Mouse (Mus musculus) brain, embryonic 14.5 days (tissue): ENCODE results near the gene Nxpe5.

Source experiments
- CTCF ChIP-seq: fragments of 200-500 bp; IDR thresholded peaks from 2 replicates; pipeline ENCODE4 v1.5.1; 2012; ENCODE audit warnings: inconsistent platforms, mild to moderate bottlenecking, moderate library complexity, borderline replicate concordance; ENCODE audit not compliant: insufficient read depth, insufficient read length; ENCODE audit errors: extremely low read depth
- POLR2A ChIP-seq: fragments of 200-500 bp; IDR thresholded peaks from 2 replicates; pipeline ENCODE4 v1.6.1; 2012; ENCODE audit warnings: mild to moderate bottlenecking, inconsistent platforms, borderline replicate concordance; ENCODE audit not compliant: poor library complexity, insufficient read depth, insufficient read length, severe bottlenecking; ENCODE audit errors: extremely low read depth

DNA sequence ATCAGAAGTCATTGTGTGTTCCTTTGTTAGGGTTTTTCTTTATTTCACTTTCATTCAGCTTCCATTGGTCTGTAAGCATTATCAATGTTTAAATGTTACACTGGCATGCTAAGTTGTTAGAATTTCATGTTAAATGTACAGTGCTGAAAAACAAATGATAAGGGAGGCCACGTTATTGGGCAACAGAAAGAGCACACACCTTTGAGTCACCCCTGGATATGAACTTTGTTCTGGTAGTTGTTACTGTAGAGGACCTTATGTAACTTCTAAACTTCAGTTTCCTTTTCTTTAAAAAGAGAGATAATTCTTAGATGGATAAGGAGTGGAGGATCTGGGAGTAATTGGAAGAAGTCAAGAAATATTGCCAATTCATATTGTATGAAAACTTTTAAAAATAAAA, 65.9 kb downstream of the Nxpe5 start:
- TF ChIP-seq CTCF (no peak), POLR2A (no peak)
